Mouse (Mus musculus): Measurements from ENCODE around the gene Rasgrp1. TPM values are rescaled to one million over a fixed set of nuclear protein-coding genes. Genes with fewer than 3 reads are reported as not detected.
A peak's percentile ranks its signal among the peaks of the same experiment; 100 is the strongest.

Rasgrp1 gene
- polyA plus RNA-seq, 1 experiment from 2014 or later, result 0.95 TPM

DNA sequence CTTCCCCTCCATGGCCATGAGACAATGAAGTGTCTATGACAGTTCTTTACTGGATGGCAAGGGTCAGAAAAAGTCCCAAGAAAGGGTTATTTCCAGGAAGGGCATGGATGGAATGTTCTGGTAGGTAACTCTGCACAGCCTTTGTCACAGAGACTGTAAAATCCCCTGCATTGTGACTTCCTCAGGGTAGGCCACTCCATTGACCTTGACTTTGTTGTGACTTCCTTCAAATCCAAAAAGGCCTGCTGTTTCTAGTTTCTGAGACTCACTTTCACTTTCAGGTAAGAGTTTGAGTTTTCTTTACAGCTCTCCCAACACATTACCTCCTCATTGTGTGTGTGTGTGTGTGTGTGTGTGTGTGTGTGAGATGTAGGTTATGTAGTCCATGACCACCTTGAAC, 15.1 kb upstream of the Rasgrp1 start:
- H3K9ac ChIP-seq, result no peak overlapping the region
- no peaks in the 10 kb centered on the region for H3K36me3 ChIP-seq
- H3K4me1 ChIP-seq (replicated peaks), result no peaks in the 10 kb centered on the region
- H3K4me3 ChIP-seq, result no peak overlapping the region
- ATAC-seq (ENCODE audit: low read depth), result no peak
- H3K27me3 ChIP-seq, result no peaks in the 10 kb centered on the region
- H3K4me2 ChIP-seq, result no peak overlapping the region
- H3K9me3 ChIP-seq, result no peaks in the 10 kb centered on the region
- H3K27ac ChIP-seq (replicated peaks), result no peak overlapping the region

DNA sequence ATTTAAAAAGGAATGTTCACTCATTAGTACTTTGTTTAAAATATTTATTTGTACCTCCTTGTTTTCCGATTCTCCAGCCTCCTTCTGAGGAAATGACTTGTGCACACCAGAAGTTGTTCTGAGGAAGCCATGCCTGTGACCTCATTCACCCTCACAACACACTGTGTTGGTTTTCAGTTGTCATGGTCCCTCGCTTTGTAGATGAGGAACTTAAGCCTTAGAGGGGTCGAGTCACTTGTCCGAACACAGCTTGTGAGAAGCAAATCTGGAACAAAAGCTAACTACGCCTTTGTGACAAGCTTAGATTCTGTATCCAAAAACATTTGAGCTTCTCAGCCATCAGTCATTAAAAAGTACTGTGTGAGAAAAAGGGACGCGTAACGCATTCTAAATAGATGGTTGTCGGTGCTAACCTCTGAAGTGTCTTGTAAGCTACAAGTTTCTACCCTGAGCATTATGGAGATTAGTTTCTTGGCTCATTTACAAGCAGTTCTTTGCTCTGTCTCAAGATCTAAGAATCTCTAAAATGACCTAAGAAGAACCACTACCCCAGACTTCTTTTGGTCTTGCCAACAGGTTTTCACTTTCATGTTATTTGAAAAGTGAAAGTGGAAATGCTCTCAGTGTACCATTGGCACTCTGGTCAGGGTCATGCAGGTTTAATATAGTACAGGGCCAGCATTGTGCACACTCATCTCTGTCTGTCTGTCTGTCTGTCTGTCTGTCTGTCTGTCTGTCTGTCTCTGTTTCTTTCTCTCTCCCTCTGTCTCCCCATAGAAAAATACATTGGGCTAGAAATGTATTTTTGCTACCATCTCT, 9.7 kb upstream of the Rasgrp1 start:
- H3K9me3 ChIP-seq, result no peaks in the 10 kb centered on the region
- H3K4me2 ChIP-seq, result no peak overlapping the region
- no peak overlapping the region for H3K27ac ChIP-seq (replicated peaks)
- H3K36me3 ChIP-seq, result no peaks in the 10 kb centered on the region
- no peak overlapping the region for H3K9ac ChIP-seq
- 65% methylated on average over 9 of the region's 9 CpGs for WGBS
- no peaks in the 10 kb centered on the region for H3K27me3 ChIP-seq
- H3K4me1 ChIP-seq (replicated peaks), result no peaks in the 10 kb centered on the region
- no peak overlapping the region for H3K4me3 ChIP-seq
- ATAC-seq (ENCODE audit: low read depth), result no peak

DNA sequence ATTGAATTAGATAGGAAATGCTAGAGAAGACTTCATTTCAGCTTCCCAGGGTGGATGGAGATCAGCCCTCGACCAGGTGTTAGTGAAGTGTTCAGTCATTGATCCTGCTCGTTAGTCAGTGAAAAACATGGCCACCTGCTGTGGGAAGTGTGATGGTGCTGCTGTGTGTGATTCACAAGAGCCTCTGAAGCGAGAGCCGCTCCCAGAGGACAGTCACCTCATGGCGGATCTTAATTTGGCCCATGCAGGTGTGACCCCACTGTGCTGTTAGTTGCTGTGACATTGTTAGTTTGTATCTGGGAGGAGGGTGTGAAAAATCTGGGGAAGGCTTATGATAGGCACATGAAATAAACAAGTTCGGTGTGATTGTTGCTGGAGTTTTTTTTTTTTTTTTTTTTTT, 7.3 kb upstream of the Rasgrp1 start:
- Histone ChIP-seq H3K27ac (replicated peaks) (no peak overlapping the region), H3K4me3 (no peak overlapping the region), H3K27me3 (no peaks in the 10 kb centered on the region), H3K4me2 (no peak overlapping the region), H3K36me3 (no peaks in the 10 kb centered on the region), H3K9ac (no peak overlapping the region), H3K9me3 (no peaks in the 10 kb centered on the region), H3K4me1 (replicated peaks) (no peaks in the 10 kb centered on the region)
- 59% methylated on average over 6 of the region's 6 CpGs for WGBS
- no peak for ATAC-seq (ENCODE audit: low read depth)

DNA sequence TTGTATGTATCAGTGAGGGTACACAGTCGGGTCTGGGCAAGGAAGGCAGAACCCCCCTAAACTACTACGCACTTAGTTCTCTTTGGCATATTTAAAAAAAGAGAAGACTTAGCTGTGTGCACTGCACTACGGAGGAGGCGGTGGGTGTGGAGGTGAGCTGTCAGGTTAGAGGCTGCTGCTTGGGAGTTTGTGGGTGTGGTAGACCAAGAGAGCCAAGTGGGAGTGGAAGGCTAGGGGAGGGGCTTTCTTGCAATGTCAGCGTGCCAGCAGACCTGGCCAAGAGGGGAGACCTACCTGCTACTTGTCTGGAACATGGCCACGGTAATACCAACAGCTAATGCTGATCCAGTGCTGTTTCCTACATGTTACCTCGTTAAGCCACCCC, 431 bp upstream of the Rasgrp1 start:
- no peaks in the 10 kb centered on the region for H3K36me3 ChIP-seq
- no peaks in the 10 kb centered on the region for H3K9me3 ChIP-seq
- 38% methylated on average over 7 of the region's 7 CpGs for WGBS
- peaks cover 15% of the 10 kb centered on the region for H3K4me1 ChIP-seq (replicated peaks)
- peaks cover 40% of the 10 kb centered on the region for H3K27me3 ChIP-seq
- ATAC-seq (ENCODE audit: low read depth), result no peak
- no peak overlapping the region for H3K9ac ChIP-seq
- peak overlapping the region; percentile 49 for H3K4me3 ChIP-seq
- H3K27ac ChIP-seq (replicated peaks), result no peak overlapping the region
- peak overlapping the region; percentile 88 for H3K4me2 ChIP-seq

DNA sequence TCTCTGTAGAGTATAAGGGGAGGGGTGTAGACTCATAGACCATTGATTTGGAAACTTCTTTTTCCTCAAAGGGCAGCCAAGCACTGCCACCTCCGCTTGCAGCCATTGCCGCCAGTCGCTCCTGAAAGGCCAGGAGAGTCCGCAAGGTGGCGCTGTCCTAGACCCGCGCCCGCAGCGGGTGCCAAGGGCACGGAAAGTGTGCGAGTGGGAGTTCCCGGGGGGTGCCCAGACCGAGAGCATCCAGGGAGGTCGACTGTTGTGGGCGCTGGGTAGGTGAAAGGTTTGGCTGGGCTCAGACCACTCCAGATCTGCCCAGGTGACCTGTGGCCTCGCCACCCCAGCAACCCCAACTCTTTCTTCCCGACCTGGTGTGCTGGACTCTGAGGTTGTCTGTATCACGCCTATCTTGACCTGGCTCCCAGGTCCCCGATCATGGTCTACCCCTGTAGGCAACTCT, 683 bp downstream of the Rasgrp1 start:
- no peaks in the 10 kb centered on the region for H3K36me3 ChIP-seq
- peak overlapping the region; percentile 88 for H3K4me2 ChIP-seq
- H3K27me3 ChIP-seq, result peaks cover 40% of the 10 kb centered on the region
- H3K9me3 ChIP-seq, result no peaks in the 10 kb centered on the region
- no peak overlapping the region for H3K27ac ChIP-seq (replicated peaks)
- peak overlapping the region; percentile 65 for H3K9ac ChIP-seq
- WGBS, result under 1% methylated on average over 19 of the region's 19 CpGs
- H3K4me3 ChIP-seq, result peak overlapping the region; percentile 49
- H3K4me1 ChIP-seq (replicated peaks), result peaks cover 15% of the 10 kb centered on the region
- ATAC-seq (ENCODE audit: low read depth), result peak; percentile 58

DNA sequence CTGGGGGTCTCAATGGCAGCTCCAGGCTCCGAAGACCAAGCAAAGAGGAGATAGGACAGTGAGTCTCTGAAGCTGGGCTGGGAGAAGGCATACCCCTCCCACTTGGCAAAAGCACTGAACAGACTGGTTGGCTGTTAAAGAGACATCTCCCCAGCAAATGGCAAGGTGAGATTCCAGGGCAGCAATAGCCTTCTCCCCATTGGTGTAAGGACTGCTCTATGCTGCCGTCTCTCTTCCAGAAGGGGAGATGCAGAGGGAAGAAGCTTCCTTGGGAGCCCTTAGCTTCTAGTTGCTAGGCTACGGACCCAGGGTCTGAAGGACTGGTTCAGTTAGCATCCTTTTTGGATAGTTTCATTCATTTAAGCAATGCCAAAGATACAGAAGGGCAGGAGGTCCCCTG, 4.3 kb downstream of the Rasgrp1 start:
- Histone ChIP-seq H3K27me3 (peaks cover 31% of the 10 kb centered on the region), H3K36me3 (no peaks in the 10 kb centered on the region), H3K4me3 (no peak overlapping the region), H3K4me2 (no peak overlapping the region), H3K27ac (replicated peaks) (no peak overlapping the region), H3K9me3 (no peaks in the 10 kb centered on the region), H3K9ac (no peak overlapping the region), H3K4me1 (replicated peaks) (peaks cover 15% of the 10 kb centered on the region)
- no peak for ATAC-seq (ENCODE audit: low read depth)
- 63% methylated on average over 3 of the region's 3 CpGs for WGBS

DNA sequence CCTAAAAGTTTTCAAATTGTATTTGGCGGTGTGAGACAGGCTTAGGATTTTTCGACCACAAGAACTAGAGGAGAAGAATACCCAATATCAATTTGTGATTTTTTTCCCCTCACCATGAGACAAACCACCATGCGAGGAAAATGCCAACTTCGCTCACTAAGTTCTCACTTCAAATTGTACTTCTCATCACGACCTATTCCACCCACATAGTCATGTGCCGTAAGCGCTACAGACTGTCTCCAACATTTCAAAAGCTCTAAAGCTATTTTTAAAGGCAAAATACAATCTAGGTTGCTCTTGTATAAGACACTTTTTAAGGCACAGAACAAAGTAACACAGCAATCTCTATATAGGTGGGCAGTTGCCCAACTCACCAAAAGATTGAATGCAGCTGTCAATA, 4.9 kb downstream of the Rasgrp1 start:
- no peak for ATAC-seq (ENCODE audit: low read depth)
- Histone ChIP-seq H3K4me2 (no peak overlapping the region), H3K4me1 (replicated peaks) (peaks cover 14% of the 10 kb centered on the region), H3K36me3 (no peaks in the 10 kb centered on the region), H3K9me3 (no peaks in the 10 kb centered on the region), H3K4me3 (no peak overlapping the region), H3K27me3 (peaks cover 25% of the 10 kb centered on the region), H3K27ac (replicated peaks) (no peak overlapping the region), H3K9ac (no peak overlapping the region)
- WGBS, result 95% methylated on average over 7 of the region's 7 CpGs

DNA sequence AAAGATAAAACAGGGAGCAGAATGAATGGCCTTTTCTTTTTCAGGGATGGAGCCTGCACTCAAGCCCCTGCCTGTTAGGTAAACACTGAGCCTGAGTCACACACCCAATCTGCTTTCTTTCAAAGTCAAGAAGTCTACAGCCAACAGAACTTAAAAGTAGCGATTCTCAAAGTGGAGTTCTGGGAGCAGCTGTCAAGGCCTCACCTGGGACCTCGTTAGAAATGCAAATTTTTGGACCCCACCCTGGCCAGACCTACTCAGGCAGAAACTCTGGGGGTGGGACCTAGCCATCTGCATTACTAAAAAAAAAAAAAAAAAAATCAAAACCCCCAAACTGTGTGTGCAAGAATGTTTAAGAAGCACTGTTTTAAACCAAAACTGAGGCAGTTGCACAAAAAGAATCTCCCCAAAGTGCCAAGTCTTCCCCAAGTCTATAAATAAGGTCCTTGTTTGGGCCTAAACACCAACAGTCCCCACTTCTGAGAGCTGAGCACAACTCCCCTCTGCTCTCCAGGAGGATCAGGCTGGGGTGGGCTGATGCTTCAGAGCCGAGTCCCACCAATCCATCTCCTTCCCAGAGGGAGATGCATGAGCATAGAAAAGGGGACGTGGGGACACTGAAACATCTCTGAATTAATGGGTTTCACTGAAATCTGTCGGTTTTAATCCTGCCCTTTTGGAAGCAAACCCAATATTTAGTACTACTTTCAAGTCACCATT, 5.7 kb downstream of the Rasgrp1 start:
- ATAC-seq (ENCODE audit: low read depth), result no peak
- Histone ChIP-seq H3K4me1 (replicated peaks) (peaks cover 12% of the 10 kb centered on the region), H3K4me3 (no peak overlapping the region), H3K4me2 (no peak overlapping the region), H3K9me3 (no peaks in the 10 kb centered on the region), H3K36me3 (no peaks in the 10 kb centered on the region), H3K9ac (no peak overlapping the region), H3K27me3 (peaks cover 17% of the 10 kb centered on the region), H3K27ac (replicated peaks) (no peak overlapping the region)
- WGBS, result 63% methylated on average over 5 of the region's 5 CpGs

DNA sequence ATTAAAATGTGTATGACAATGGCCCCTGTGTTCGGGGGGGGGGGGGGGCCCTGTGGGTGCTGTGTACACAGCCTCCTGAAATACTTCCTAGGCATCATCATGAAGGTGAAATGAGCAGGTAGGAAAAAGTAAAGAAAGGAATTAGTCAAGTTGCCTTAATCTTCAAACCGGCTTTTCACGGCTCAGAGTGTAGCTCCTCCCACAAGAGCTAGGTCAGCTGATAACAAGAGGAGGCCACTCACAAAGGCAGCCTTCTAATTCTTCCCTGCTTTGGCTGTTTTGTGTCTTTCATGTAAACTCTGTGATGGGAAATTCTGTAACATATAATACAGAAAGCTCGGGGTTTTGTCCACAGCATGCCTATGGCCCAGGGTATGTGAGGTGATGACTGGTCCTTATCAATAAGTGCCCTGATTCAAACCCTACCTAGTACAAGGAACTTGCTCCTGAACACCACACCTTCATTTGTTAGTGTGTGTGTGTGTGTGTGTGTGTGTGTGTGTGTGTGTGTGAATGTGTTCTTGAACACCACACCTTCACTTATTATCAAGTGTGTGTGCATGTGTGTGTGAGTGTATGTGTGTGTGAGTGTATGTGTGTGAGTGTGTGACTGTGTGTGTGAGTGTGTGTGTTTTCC, 7.1 kb downstream of the Rasgrp1 start:
- Histone ChIP-seq H3K27ac (replicated peaks) (no peak overlapping the region), H3K27me3 (peaks cover 4% of the 10 kb centered on the region), H3K9ac (no peak overlapping the region), H3K4me2 (no peak overlapping the region), H3K4me1 (replicated peaks) (peaks cover 6% of the 10 kb centered on the region; the same call in 1 of the 2 replicates), H3K9me3 (no peaks in the 10 kb centered on the region), H3K4me3 (no peak overlapping the region), H3K36me3 (no peaks in the 10 kb centered on the region)
- no peak for ATAC-seq (ENCODE audit: low read depth)
- 52% methylated on average over 4 of the region's 4 CpGs for WGBS

DNA sequence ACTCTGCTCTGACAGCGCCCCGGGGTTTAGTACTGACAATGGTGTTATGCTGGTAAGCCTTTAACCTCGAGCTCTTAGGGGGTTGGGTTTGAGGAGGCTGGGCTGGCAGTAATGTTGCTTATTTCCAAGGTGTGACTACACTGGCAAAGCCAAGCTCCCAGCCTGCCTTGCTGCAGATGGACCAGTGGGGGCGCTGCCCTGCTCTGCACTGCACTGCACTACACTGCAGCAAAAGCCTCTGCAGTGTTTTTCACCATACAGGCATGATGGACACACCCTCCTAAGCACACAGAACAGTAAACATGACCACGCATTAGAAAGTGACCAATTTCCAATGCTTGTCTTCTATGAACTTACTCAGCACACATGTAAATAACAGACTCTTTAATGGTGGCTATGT, 11.2 kb downstream of the Rasgrp1 start:
- no peak for ATAC-seq (ENCODE audit: low read depth)
- H3K36me3 ChIP-seq, result no peaks in the 10 kb centered on the region
- 69% methylated on average over 5 of the region's 5 CpGs for WGBS

DNA sequence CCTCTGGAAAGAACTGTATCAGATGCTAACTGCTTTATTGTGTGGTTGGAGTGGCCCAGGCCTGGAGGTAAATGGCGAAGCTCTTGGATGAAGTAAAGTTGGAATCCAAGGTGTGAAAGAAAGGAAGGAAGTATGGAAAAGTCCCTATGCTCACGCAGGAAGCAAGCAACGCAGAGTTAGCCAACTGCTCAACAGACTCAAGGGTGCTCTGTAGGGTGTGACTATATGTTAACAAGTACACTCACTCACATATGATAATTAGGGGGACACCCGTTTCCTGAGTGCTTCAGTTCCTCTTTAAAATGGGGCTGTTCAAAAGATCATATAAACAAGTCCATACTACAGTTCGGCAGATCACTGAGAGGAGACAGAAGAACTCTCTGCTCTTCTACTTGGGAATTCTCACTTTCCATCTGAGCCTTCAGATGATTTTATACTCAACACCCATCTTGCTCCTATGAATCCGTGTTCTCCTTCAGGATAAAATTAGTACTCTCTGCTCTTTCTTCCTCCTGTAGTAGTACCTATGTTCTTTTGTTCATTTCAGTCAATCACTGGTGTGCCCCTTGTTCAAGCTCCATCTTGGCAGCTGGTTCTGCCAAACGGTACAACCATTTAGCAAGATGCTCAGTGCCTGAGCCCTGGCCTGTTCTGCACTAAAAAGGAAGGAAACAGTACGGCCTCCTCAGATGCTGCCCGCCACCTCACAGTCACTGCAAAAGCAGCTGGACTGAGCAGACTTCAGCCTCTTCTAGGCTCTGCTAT, 14.1 kb downstream of the Rasgrp1 start:
- ATAC-seq (ENCODE audit: low read depth), result no peak
- 83% methylated on average over 9 of the region's 9 CpGs for WGBS

More for the DNA sequence above, 11.2 kb downstream of the Rasgrp1 start:
- peaks cover 6% of the 10 kb centered on the region; the same call in 1 of the 2 replicates for H3K4me1 ChIP-seq (replicated peaks)
- no peak overlapping the region for H3K4me3 ChIP-seq
- no peaks in the 10 kb centered on the region for H3K27me3 ChIP-seq
- H3K27ac ChIP-seq (replicated peaks), result no peak overlapping the region
- no peak overlapping the region for H3K9ac ChIP-seq
- H3K4me2 ChIP-seq, result no peak overlapping the region
- H3K9me3 ChIP-seq, result no peaks in the 10 kb centered on the region

DNA sequence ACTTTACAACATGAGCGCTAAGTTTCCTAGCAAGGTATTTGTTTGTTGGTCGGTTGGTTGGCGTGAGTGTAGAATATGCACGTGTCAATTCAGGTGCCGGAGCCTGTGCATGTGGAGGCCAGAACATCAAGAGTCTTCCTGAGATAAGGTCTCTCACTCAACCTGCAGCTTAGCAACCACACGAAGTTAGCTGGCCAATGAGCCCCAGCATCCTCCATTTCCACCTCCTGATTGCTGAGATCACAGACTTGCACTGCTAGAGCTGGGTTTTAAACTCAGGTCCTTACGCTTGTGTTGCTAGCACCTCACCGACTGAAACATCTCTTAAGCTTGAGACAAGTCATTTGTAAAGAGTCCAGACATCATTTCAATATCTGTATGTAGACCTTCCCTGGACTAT, 20.4 kb downstream of the Rasgrp1 start:
- no peaks in the 10 kb centered on the region for H3K27me3 ChIP-seq
- WGBS, result 86% methylated on average over 8 of the region's 8 CpGs
- H3K9ac ChIP-seq, result no peak overlapping the region
- H3K4me3 ChIP-seq, result no peak overlapping the region
- no peaks in the 10 kb centered on the region for H3K9me3 ChIP-seq
- no peaks in the 10 kb centered on the region for H3K4me1 ChIP-seq (replicated peaks)
- no peak overlapping the region for H3K4me2 ChIP-seq
- no peak for ATAC-seq (ENCODE audit: low read depth)
- H3K36me3 ChIP-seq, result no peaks in the 10 kb centered on the region
- H3K27ac ChIP-seq (replicated peaks), result no peak overlapping the region

More for the DNA sequence above, 14.1 kb downstream of the Rasgrp1 start:
- no peak overlapping the region for H3K4me3 ChIP-seq
- no peaks in the 10 kb centered on the region for H3K36me3 ChIP-seq
- no peak overlapping the region for H3K9ac ChIP-seq
- H3K27ac ChIP-seq (replicated peaks), result no peak overlapping the region
- H3K4me2 ChIP-seq, result no peak overlapping the region
- no peaks in the 10 kb centered on the region for H3K9me3 ChIP-seq
- no peaks in the 10 kb centered on the region for H3K27me3 ChIP-seq
- peaks cover 6% of the 10 kb centered on the region; the same call in 1 of the 2 replicates for H3K4me1 ChIP-seq (replicated peaks)
